Mouse (Mus musculus) gastrocnemius, postnatal 10 days (tissue): ENCODE data around the gene Gm21985. TPM values are rescaled to one million over a fixed set of nuclear protein-coding genes. Genes with fewer than 3 reads are reported as not detected.
A peak's percentile ranks its signal among the peaks of the same experiment; 100 is the strongest.
"Not testable (repeated sequence)": the region's sequence is repeated elsewhere in the genome, so short reads cannot be mapped to it uniquely, and the experiment has no call there.

ENCODE experiments used
- DNase-seq: peaks from one replicate; pipeline ENCODE4 v3.0.0; 2021; ENCODE audit warnings: mixed read lengths
- total RNA-seq, 2 experiments: library from RNA; stranded (reverse); gene quantifications; 2 replicates each; pipeline ENCODE4 v1.2.3; 2021

Gene Gm21985
- total RNA-seq, 2 experiments from 2014 or later: 0.18 TPM; not detected in 1

- no peak for DNase-seq
Observed at GRCm38 (mm10) chr2:112393958-112394357, 127.8 kb downstream of the Gm21985 start.

GRCm38 (mm10) chr2:112396649-112397048, 130.5 kb downstream of the Gm21985 start:
- DNase-seq: no peak

- DNase-seq: no peak
Observed at GRCm38 (mm10) chr2:112407030-112407429, 140.9 kb downstream of the Gm21985 start.

GRCm38 (mm10) chr2:112425308-112425707, 159.2 kb downstream of the Gm21985 start:
- no peak for DNase-seq

- DNase-seq: not testable (repeated sequence)
Observed at GRCm38 (mm10) chr2:112428534-112428933, 162.4 kb downstream of the Gm21985 start.

- DNase-seq: no peak
Observed at GRCm38 (mm10) chr2:112429665-112430064, 163.6 kb downstream of the Gm21985 start.

GRCm38 (mm10) chr2:112430403-112430802, 164.3 kb downstream of the Gm21985 start:
- no peak for DNase-seq

- no peak for DNase-seq
Observed at GRCm38 (mm10) chr2:112432523-112432922, 166.4 kb downstream of the Gm21985 start.

GRCm38 (mm10) chr2:112433359-112433758, 167.2 kb downstream of the Gm21985 start:
- no peak for DNase-seq

- no peak for DNase-seq
Observed at GRCm38 (mm10) chr2:112436292-112436691, 170.2 kb downstream of the Gm21985 start.

- no peak for DNase-seq
Observed at GRCm38 (mm10) chr2:112437589-112437988, 171.5 kb downstream of the Gm21985 start.

- no peak for DNase-seq
Observed at GRCm38 (mm10) chr2:112443491-112443890, 177.4 kb downstream of the Gm21985 start.

- no peak for DNase-seq
Observed at GRCm38 (mm10) chr2:112445511-112445910, 179.4 kb downstream of the Gm21985 start.

GRCm38 (mm10) chr2:112448046-112448445, 181.9 kb downstream of the Gm21985 start:
- not testable (repeated sequence) for DNase-seq

GRCm38 (mm10) chr2:112448510-112449059, 182.5 kb downstream of the Gm21985 start:
- DNase-seq: no peak

- no peak for DNase-seq
Observed at GRCm38 (mm10) chr2:112449597-112450296, 183.6 kb downstream of the Gm21985 start.

GRCm38 (mm10) chr2:112452513-112452912, 186.4 kb downstream of the Gm21985 start:
- DNase-seq: not testable (repeated sequence)

GRCm38 (mm10) chr2:112454125-112454861, 188.2 kb downstream of the Gm21985 start:
- no peak for DNase-seq

- DNase-seq: peak; percentile 100
Observed at GRCm38 (mm10) chr2:112454862-112455564, 188.9 kb downstream of the Gm21985 start, which contains the start of gene Emc7. TSS of gene Emc7 (plus strand) at chr2:112454997.
